Mouse (Mus musculus) ES-E14 (cell line): ENCODE results near the gene Adamts2. TPM values are rescaled to one million over a fixed set of nuclear protein-coding genes. Genes with fewer than 3 reads are reported as not detected.

Experiments used
- DNase-seq: peaks from one replicate; pipeline ENCODE4 v3.0.0-alpha.2; 2013; ENCODE audit warnings: low read depth, low spot score
- H3K27ac ChIP-seq: 2 replicates; pipeline ENCODE4 v1.5.1; 2012; ENCODE audit warnings: low read depth, mild to moderate bottlenecking, low read length, moderate library complexity, mixed read lengths; ENCODE audit not compliant: poor library complexity, insufficient read depth, severe bottlenecking
- H3K36me3 ChIP-seq: 2 replicates; pipeline ENCODE4 v1.6.1; 2012; ENCODE audit warnings: mild to moderate bottlenecking, low read length, moderate library complexity, mixed read lengths; ENCODE audit not compliant: control insufficient read depth, poor library complexity, insufficient read depth, severe bottlenecking
- H3K4me1 ChIP-seq, 2 experiments: fragments of 150-350 bp in 1 of 2; sonication (generic) in 1 of 2; 2 replicates each; pipeline ENCODE4 v1.6.1; 2012; ENCODE audit warnings: low read length in 2 of 2, mild to moderate bottlenecking in 1 of 2, mixed read lengths in 1 of 2; ENCODE audit not compliant: control insufficient read depth in 2 of 2, insufficient read depth in 2 of 2, poor library complexity in 1 of 2
- H3K4me3 ChIP-seq, 2 experiments: fragments of 150-350 bp in 1 of 2; sonication (generic) in 1 of 2; 2 replicates each; pipeline ENCODE4 v1.5.1; 2012; ENCODE audit warnings: low read length in 2 of 2, low read depth in 1 of 2, mild to moderate bottlenecking in 1 of 2, mixed read lengths in 1 of 2; ENCODE audit not compliant: insufficient read depth in 1 of 2, poor library complexity in 1 of 2, severe bottlenecking in 1 of 2
- H3K9ac ChIP-seq: 2 replicates; pipeline ENCODE4 v1.6.1; 2012; ENCODE audit warnings: low read depth, mild to moderate bottlenecking, low read length, mixed read lengths; ENCODE audit not compliant: poor library complexity, insufficient read depth, severe bottlenecking
- H3K9me3 ChIP-seq: fragments of 150-350 bp; sonication (generic); 2 replicates; pipeline ENCODE4 v1.6.1; 2012; ENCODE audit warnings: low read depth, mild to moderate bottlenecking, low read length; ENCODE audit not compliant: control insufficient read depth, insufficient read depth
- CHD2 ChIP-seq: IDR thresholded peaks from 2 replicates; pipeline ENCODE4 v1.6.1; 2014; ENCODE audit warnings: mild to moderate bottlenecking, low read depth, low read length, inconsistent platforms
- HCFC1 ChIP-seq: IDR thresholded peaks from 2 replicates; pipeline ENCODE4 v1.6.1; 2012; ENCODE audit warnings: low read length, inconsistent platforms, borderline replicate concordance; ENCODE audit not compliant: insufficient read depth
- MAFK ChIP-seq: IDR thresholded peaks from 2 replicates; pipeline ENCODE4 v1.6.1; 2014; ENCODE audit warnings: mild to moderate bottlenecking, low read depth, low read length, inconsistent platforms; ENCODE audit not compliant: insufficient read depth
- ZC3H11A ChIP-seq: IDR thresholded peaks from 2 replicates; pipeline ENCODE4 v1.6.1; 2012; ENCODE audit warnings: low read depth, mild to moderate bottlenecking, inconsistent platforms, low read length, borderline replicate concordance
- ZNF384 ChIP-seq: IDR thresholded peaks from 2 replicates; pipeline ENCODE4 v1.6.1; 2012; ENCODE audit warnings: low read depth, low read length, inconsistent platforms
- in situ Hi-C, 2 experiments: fragments of 600-800 bp; cut with MboI; formaldehyde crosslinking; loops; one replicate each; pipeline ENCODE4 v1.15.1; 2025; ENCODE audit warnings: low sequenced_read_pairs in 2 of 2, inconsistent platforms in 1 of 2; ENCODE audit not compliant: unreplicated experiment in 2 of 2
- total RNA-seq: library from RNA; depleted of rRNA; stranded (reverse); fragments of 300-350 nt; gene quantifications from 2 replicates; pipeline ENCODE4 v1.2.3, GENCODE M21; 2012

The Adamts2 gene
- total RNA-seq, 1 experiment = 1.1 TPM

DNA sequence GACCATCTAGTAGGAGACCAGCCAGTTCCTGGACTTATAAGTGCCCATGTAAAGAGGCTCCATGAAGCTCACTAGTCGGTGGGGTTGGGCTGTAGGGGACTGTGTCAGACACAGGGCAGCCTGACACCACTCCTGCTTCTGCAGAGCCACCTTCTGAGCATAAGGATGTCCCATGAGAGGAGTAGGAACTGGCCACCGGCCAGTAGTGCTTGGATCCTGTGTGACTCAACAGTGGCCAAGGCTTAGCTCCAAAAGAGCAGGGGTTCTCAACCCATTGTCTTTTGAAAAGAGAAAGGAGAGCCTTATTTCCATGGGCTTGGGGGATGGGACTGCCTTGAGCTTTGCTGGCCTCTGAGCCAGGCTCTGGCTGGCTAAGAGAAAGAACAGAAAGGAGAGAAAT, 81.9 kb downstream of the Adamts2 start:
- H3K4me1 ChIP-seq = no peaks in the 10 kb centered on the region
- no peak overlapping the region for H3K27ac ChIP-seq
- TF ChIP-seq HCFC1 = no peak
- no peak for TF ChIP-seq CHD2
- TF ChIP-seq ZC3H11A = no peak
- no peak for TF ChIP-seq ZNF384
- TF ChIP-seq MAFK = no peak
- no peak for DNase-seq
- H3K9me3 ChIP-seq = no peaks in the 10 kb centered on the region; the same call in 1 of the 2 replicates
- in situ Hi-C loops = no loop called here
- H3K9ac ChIP-seq = no peak overlapping the region
- H3K4me3 ChIP-seq = no peak overlapping the region
- H3K36me3 ChIP-seq = no peaks in the 10 kb centered on the region

DNA sequence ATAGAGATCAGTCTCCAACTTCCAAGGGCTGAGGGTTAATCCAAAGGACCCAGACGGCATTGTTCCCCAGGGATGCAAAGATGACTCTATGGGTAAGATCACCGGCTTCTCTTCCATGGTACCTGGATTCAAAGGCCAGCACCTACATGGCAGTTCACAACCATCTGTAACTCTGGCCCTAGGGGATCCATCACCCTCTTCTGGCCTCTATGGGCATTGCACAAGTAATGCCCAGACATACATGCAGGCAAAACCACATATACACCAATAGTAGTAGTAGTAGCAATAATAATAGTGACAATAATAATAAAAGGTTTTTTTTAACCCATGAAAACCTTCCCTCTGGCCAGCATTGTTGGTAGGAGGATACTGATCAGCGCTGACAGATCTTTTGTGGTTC, 86.7 kb downstream of the Adamts2 start:
- Histone ChIP-seq H3K4me1 (no peaks in the 10 kb centered on the region), H3K27ac (no peak overlapping the region), H3K9ac (no peak overlapping the region), H3K36me3 (no peaks in the 10 kb centered on the region), H3K4me3 (no peak overlapping the region), H3K9me3 (no peaks in the 10 kb centered on the region; the same call in 1 of the 2 replicates)
- peak; percentile 8 for DNase-seq
- in situ Hi-C loops = no loop called here
- no peak for TF ChIP-seq ZNF384
- no peak for TF ChIP-seq ZC3H11A
- TF ChIP-seq HCFC1 = no peak
- no peak for TF ChIP-seq MAFK
- TF ChIP-seq CHD2 = no peak

DNA sequence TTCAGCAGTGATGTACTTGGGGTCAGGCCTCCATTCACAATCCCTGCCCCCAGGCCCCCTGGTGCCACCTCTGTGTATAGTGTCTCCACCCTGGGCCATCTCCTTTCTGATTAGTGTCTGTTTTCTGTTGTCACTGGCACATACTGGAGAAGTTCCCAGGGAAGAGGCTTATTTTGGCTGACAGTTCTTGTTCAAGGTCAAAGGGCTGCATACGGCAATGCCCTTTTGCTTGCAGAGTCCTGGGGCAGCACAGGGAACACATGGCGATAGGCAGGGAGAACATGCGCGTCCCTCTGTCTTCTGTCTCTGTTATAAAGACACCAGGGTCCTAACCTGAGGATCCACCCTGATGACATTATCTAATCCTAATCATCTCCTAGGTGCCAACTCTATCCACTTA, 87.8 kb downstream of the Adamts2 start:
- no peak for DNase-seq
- no peak overlapping the region for H3K9ac ChIP-seq
- H3K9me3 ChIP-seq = no peaks in the 10 kb centered on the region; the same call in 1 of the 2 replicates
- in situ Hi-C loops = no loop called here
- TF ChIP-seq ZNF384 (no peak), ZC3H11A (no peak), CHD2 (no peak), HCFC1 (no peak), MAFK (no peak)
- H3K27ac ChIP-seq = no peak overlapping the region
- no peaks in the 10 kb centered on the region for H3K36me3 ChIP-seq
- H3K4me1 ChIP-seq = no peaks in the 10 kb centered on the region
- H3K4me3 ChIP-seq = no peak overlapping the region

DNA sequence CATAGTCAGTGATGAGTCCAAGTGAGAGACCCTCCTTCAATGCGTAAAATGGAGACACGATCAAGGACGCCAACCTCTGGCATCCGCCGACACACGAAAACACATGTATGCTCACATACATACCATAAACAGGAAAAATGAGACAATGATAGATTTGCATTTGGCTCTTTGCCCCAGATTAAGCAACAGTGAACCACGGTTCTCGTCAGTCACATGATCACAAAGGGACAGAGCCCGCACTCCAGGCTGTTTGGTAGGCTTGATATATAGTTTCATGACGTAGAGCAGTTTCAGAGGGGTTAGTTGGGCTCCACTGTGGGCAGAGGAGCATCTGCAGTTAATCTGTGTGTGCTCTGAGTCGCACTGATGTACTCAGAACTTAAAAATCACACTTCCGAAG, 98.1 kb downstream of the Adamts2 start:
- DNase-seq = no peak
- no peaks in the 10 kb centered on the region for H3K4me1 ChIP-seq
- H3K9ac ChIP-seq = no peak overlapping the region

DNA sequence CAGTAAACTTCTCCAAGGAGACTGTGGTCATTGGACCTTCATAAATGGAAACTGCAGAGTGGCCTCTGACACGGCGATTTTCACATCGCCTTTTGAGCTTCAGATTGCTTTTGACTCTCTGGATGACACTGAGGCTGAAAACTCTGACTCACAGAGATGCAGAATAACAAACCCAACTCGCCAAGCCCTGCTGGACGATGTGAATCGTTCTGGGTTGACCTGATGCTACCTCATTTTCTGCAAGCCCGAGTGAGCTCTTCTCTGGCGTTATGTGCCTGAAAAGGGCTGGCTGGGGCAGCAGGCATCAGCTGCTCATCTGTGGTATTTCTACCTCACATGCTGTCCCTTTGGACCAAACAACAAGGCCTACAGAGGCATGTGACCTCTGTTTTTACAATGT, 98.6 kb downstream of the Adamts2 start:
- H3K4me3 ChIP-seq = no peak overlapping the region
- no peak overlapping the region for H3K9ac ChIP-seq
- H3K9me3 ChIP-seq = no peaks in the 10 kb centered on the region
- no peak overlapping the region for H3K27ac ChIP-seq
- no peaks in the 10 kb centered on the region for H3K36me3 ChIP-seq
- DNase-seq = no peak
- TF ChIP-seq HCFC1 (no peak), ZC3H11A (no peak), ZNF384 (no peak), CHD2 (no peak), MAFK (no peak)
- in situ Hi-C loops = no loop called here
- H3K4me1 ChIP-seq = no peaks in the 10 kb centered on the region

More for the DNA sequence above, 98.1 kb downstream of the Adamts2 start:
- no peak for TF ChIP-seq CHD2
- no peak for TF ChIP-seq MAFK
- no peak for TF ChIP-seq HCFC1
- no peak for TF ChIP-seq ZNF384
- TF ChIP-seq ZC3H11A = no peak
- H3K4me3 ChIP-seq = no peak overlapping the region
- no peaks in the 10 kb centered on the region for H3K9me3 ChIP-seq
- no peaks in the 10 kb centered on the region for H3K36me3 ChIP-seq
- in situ Hi-C loops = no loop called here
- H3K27ac ChIP-seq = no peak overlapping the region
